Mouse (Mus musculus): Measurements from ENCODE around the gene Cyp19a1.
A peak's percentile ranks its signal among the peaks of the same experiment; 100 is the strongest.

DNA sequence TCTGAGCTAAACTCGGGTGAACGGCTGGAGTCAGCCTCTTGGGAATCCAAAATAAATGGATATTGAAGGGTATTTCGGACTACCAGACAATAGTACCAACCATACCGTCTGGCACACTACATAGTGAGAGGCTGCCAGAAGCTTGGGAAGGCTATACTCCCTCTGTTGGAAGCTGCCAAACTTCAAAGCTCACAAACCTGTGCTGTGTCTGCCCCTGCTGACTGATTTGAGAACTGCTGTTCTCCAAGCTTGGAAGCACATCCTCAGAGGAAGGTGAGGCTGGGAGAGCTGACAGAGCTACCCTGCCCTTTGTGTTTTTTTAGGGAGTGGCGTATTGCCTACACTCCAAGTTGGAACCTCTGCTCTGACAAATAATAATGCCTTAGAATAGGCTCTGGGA, 104.8 kb downstream of the Cyp19a1 start:
- peak; percentile 18; the same call in 1 of the 2 replicates for TF ChIP-seq CTCF (IDR thresholded peaks at IDR 0.05; ENCODE audit: control insufficient read depth, insufficient read depth, insufficient replicate concordance, low read depth, low read length)
- TF ChIP-seq POLR2A (IDR thresholded peaks at IDR 0.05; ENCODE audit: control insufficient read depth, low read depth, low read length), result no peak

Data from testis, adult 2 months (tissue).